Mouse (Mus musculus): ENCODE measurements at regions not wholly inside any gene's neighbourhood (a gene's known extent, or its start where the extent isn't known, plus 50 kb on each side); places are given as distances from the start of the nearest gene placed in this dataset.

- no peak for DNase-seq (ENCODE audit: low spot score)
Observed at GRCm38 (mm10) chr8:53954476-53955158, 122.8 kb upstream of the Vegfc start.

GRCm38 (mm10) chr8:53956148-53956547 lies 121.3 kb upstream of the Vegfc start:
- DNase-seq (ENCODE audit: low spot score) = no peak

GRCm38 (mm10) chr8:53958548-53958947 lies 118.9 kb upstream of the Vegfc start:
- DNase-seq (ENCODE audit: low spot score) = no peak

GRCm38 (mm10) chr8:53962993-53963392 lies 114.4 kb upstream of the Vegfc start:
- DNase-seq (ENCODE audit: low spot score) = no peak

GRCm38 (mm10) chr8:53984296-53984695 lies 93.1 kb upstream of the Vegfc start:
- DNase-seq (ENCODE audit: low spot score) = no peak

- DNase-seq (ENCODE audit: low spot score) = no peak
Observed at GRCm38 (mm10) chr8:53985685-53986084, 91.7 kb upstream of the Vegfc start.

- DNase-seq (ENCODE audit: low spot score) = no peak
Observed at GRCm38 (mm10) chr8:53994208-53994607, 83.2 kb upstream of the Vegfc start.

- DNase-seq (ENCODE audit: low spot score) = no peak
Observed at GRCm38 (mm10) chr8:53997461-53997860, 79.9 kb upstream of the Vegfc start.

GRCm38 (mm10) chr8:54002948-54003347 lies 74.5 kb upstream of the Vegfc start:
- DNase-seq (ENCODE audit: low spot score) = no peak

GRCm38 (mm10) chr8:54014096-54014495 lies 63.3 kb upstream of the Vegfc start:
- no peak for DNase-seq (ENCODE audit: low spot score)

GRCm38 (mm10) chr8:54018535-54019165 lies 58.8 kb upstream of the Vegfc start:
- no peak for DNase-seq (ENCODE audit: low spot score)
